Mouse (Mus musculus) monocyte, adult 2 months (primary cell): ENCODE measurements at regions not wholly inside any gene's neighbourhood (a gene's known extent, or its start where the extent isn't known, plus 50 kb on each side); places are given as distances from the start of the nearest gene placed in this dataset.

ENCODE experiments used
- DNase-seq, 2 experiments: peaks; one replicate each; pipeline ENCODE4 v3.0.0; 2022; ENCODE audit warnings: low spot score in 2 of 2, low read depth in 1 of 2

DNA sequence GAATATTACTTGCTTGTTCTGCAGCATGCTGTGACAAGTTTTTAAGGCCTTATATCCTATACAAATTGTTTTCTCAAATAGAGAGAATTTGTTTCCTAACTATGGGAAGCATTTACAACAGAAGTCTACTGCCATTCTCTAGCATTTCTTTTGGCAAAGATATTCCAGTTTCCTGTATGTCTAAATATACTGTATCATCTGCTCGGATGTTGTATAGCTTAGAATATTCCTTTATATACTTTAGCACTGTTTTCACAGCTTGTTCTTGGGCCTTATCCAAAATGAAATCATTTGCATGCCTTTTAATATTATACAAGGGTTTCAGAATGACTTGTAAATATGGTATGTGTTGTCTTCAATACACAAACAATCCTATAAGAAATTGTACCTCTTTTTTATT lies 92.1 kb upstream of the Ins2 start:
- no peak for DNase-seq

GRCm38 (mm10) chr7:142830969-142831673 lies 87.9 kb upstream of the Ins2 start:
- DNase-seq: no peak

GRCm38 (mm10) chr7:142810711-142811110 lies 67.5 kb upstream of the Ins2 start:
- DNase-seq: no peak

- DNase-seq: peak in 1 of 2 experiments; percentile 19
Observed at GRCm38 (mm10) chr7:142799424-142799823, 56.2 kb upstream of the Ins2 start.

DNA sequence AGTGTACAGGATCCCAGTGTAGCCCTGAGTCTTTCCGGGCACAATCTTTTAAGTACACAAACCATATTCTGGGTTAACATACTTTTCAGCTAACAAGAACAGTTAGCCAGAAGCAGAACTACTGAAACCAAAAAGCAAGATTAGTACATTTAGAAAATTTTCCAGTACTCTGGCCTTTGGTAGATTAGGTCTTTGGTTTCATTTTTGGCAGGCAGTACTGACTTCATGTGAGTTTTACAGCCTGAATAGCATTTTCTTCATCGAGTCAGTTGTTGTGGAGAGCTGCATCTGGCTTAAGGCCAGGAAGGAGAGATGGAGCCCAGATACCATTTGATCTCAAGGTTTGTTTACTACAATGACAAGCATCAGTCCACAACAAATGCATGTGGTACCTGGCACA lies 51.3 kb upstream of the Ins2 start:
- DNase-seq: no peak
